Mouse (Mus musculus): ENCODE data around the gene Tdrd6. TPM values are rescaled to one million over a fixed set of nuclear protein-coding genes. Genes with fewer than 3 reads are reported as not detected.

The Tdrd6 gene
- polyA plus RNA-seq, 1 experiment from 2014 or later = not detected

Other genes starting within 250 kb of the Tdrd6 start
- gene Mep1a, start 127.5 kb downstream of the Tdrd6 start, polyA plus RNA-seq (2014; fragmentation: Nextera tagmentation; extraction: Ambion mirVana) = 0.18 TPM in 1 of 2 replicates, not detected in the other
- 0.36 TPM in 1 of 2 replicates, not detected in the other for gene Ankrd66, start 86.7 kb downstream of the Tdrd6 start, polyA plus RNA-seq (2014; fragmentation: Nextera tagmentation; extraction: Ambion mirVana)
- gene Pla2g7, start 62.2 kb downstream of the Tdrd6 start, polyA plus RNA-seq (2014; fragmentation: Nextera tagmentation; extraction: Ambion mirVana) = 5.5 and 9.8 TPM in 2 replicates
- 16.5 and 21.1 TPM in 2 replicates for gene Slc25a27, start 36.9 kb upstream of the Tdrd6 start, polyA plus RNA-seq (2014; fragmentation: Nextera tagmentation; extraction: Ambion mirVana)
- 29.0 and 32.9 TPM in 2 replicates for gene Cyp39a1, start 37.1 kb upstream of the Tdrd6 start, polyA plus RNA-seq (2014; fragmentation: Nextera tagmentation; extraction: Ambion mirVana)
- gene Rcan2, start 171.1 kb upstream of the Tdrd6 start, polyA plus RNA-seq (2014; fragmentation: Nextera tagmentation; extraction: Ambion mirVana) = 3.1 and 7.1 TPM in 2 replicates

Data from embryonic facial prominence, embryonic 11.5 days (tissue).